Mouse (Mus musculus) midbrain, embryonic 16.5 days (tissue): ENCODE data around the gene S100a8. TPM values are rescaled to one million over a fixed set of nuclear protein-coding genes. Genes with fewer than 3 reads are reported as not detected.

ENCODE experiments used
- ATAC-seq: fragments of 200-750 bp; cut with Nextera tagmentation; 2 replicates; pipeline ENCODE4 v1.8.0; 2017; ENCODE audit warnings: moderate TSS enrichment
- H3K27ac ChIP-seq: fragments of 300-500 bp; sonication (generic); 2 replicates; pipeline ENCODE4 v1.5.1; 2014; ENCODE audit warnings: mild to moderate bottlenecking, low read length, mixed read lengths
- H3K27me3 ChIP-seq: fragments of 300-500 bp; sonication (generic); 2 replicates; pipeline ENCODE4 v1.6.1; 2014; ENCODE audit warnings: low read depth, low read length, mixed read lengths; ENCODE audit not compliant: control insufficient read depth, insufficient read depth
- H3K36me3 ChIP-seq: fragments of 300-500 bp; sonication (generic); 2 replicates; pipeline ENCODE4 v1.6.1; 2014; ENCODE audit warnings: mild to moderate bottlenecking, low read length, moderate library complexity, mixed read lengths; ENCODE audit not compliant: control insufficient read depth, insufficient read depth
- H3K4me1 ChIP-seq: fragments of 300-500 bp; sonication (generic); 2 replicates; pipeline ENCODE4 v1.6.1; 2014; ENCODE audit warnings: mild to moderate bottlenecking, low read length, mixed read lengths; ENCODE audit not compliant: control insufficient read depth, insufficient read depth
- H3K4me2 ChIP-seq: fragments of 300-500 bp; sonication (generic); 2 replicates; pipeline ENCODE4 v1.6.1; 2014; ENCODE audit warnings: mild to moderate bottlenecking, low read length, mixed read lengths
- H3K4me3 ChIP-seq: fragments of 300-500 bp; sonication (generic); 2 replicates; pipeline ENCODE4 v1.5.1; 2014; ENCODE audit warnings: low read depth, mild to moderate bottlenecking, low read length, moderate library complexity, mixed read lengths
- H3K9ac ChIP-seq: fragments of 300-500 bp; sonication (generic); 2 replicates; pipeline ENCODE4 v1.6.1; 2014; ENCODE audit warnings: low read depth, low read length, mixed read lengths
- H3K9me3 ChIP-seq: fragments of 300-500 bp; sonication (generic); replicated peaks from 2 replicates; pipeline ENCODE4 v1.6.1; 2014; ENCODE audit warnings: mild to moderate bottlenecking, low read length, mixed read lengths; ENCODE audit not compliant: control insufficient read depth, poor library complexity, severe bottlenecking
- WGBS: fragments of 180-500 bp; shearing (Covaris S2); extraction: QIAGEN DNeasy Blood & Tissue Kit; methylation state at CpG from one replicate; pipeline ENCODE4 v1.1.7; 2014; 5-methylcytosine and 5-hydroxymethylcytosine counted together
- polyA plus RNA-seq: library from polyadenylated mRNA; unstranded; fragments of >200 nt; fragmentation: Nextera tagmentation; extraction: Ambion mirVana; gene quantifications from 2 replicates; pipeline ENCODE4 v1.2.1, GENCODE M21; 2015

Gene S100a8
- polyA plus RNA-seq, 1 experiment from 2014 or later = 5.6 TPM

- 86% methylated on average over 1 of the region's 1 CpGs for WGBS
- H3K36me3 ChIP-seq = no peaks in the 10 kb centered on the region
- H3K9me3 ChIP-seq = no peaks in the 10 kb centered on the region
- no peak for ATAC-seq
- no peak overlapping the region for H3K9ac ChIP-seq
- no peak overlapping the region for H3K27ac ChIP-seq
- no peaks in the 10 kb centered on the region; the same call in 1 of the 2 replicates for H3K27me3 ChIP-seq
- no peaks in the 10 kb centered on the region for H3K4me1 ChIP-seq
- H3K4me2 ChIP-seq = no peak overlapping the region
- no peak overlapping the region for H3K4me3 ChIP-seq
Observed at GRCm38 (mm10) chr3:90638511-90639275, 30.1 kb upstream of the S100a8 start.

- H3K36me3 ChIP-seq = no peaks in the 10 kb centered on the region
- no peak overlapping the region for H3K9ac ChIP-seq
- no peak overlapping the region for H3K4me3 ChIP-seq
- no peaks in the 10 kb centered on the region for H3K9me3 ChIP-seq
- no peak overlapping the region for H3K27ac ChIP-seq
- H3K27me3 ChIP-seq = no peaks in the 10 kb centered on the region; the same call in 1 of the 2 replicates
- no peaks in the 10 kb centered on the region for H3K4me1 ChIP-seq
- ATAC-seq = no peak
- 55% methylated on average over 7 of the region's 7 CpGs for WGBS
- H3K4me2 ChIP-seq = no peak overlapping the region
Observed at GRCm38 (mm10) chr3:90639511-90640154, 29.1 kb upstream of the S100a8 start.

- Histone ChIP-seq H3K27ac (no peak overlapping the region), H3K9ac (no peak overlapping the region), H3K9me3 (no peaks in the 10 kb centered on the region), H3K36me3 (no peaks in the 10 kb centered on the region), H3K4me3 (no peak overlapping the region), H3K27me3 (no peaks in the 10 kb centered on the region; the same call in 1 of the 2 replicates), H3K4me2 (no peak overlapping the region), H3K4me1 (no peaks in the 10 kb centered on the region)
- ATAC-seq = no peak
- WGBS = 88% methylated on average over 7 of the region's 7 CpGs
Observed at GRCm38 (mm10) chr3:90640981-90641380, 27.8 kb upstream of the S100a8 start.

- Histone ChIP-seq H3K36me3 (no peaks in the 10 kb centered on the region), H3K9me3 (no peaks in the 10 kb centered on the region), H3K4me1 (no peaks in the 10 kb centered on the region), H3K4me2 (no peak overlapping the region), H3K27me3 (no peaks in the 10 kb centered on the region), H3K9ac (no peak overlapping the region), H3K4me3 (no peak overlapping the region), H3K27ac (no peak overlapping the region)
- no peak for ATAC-seq
- 53% methylated on average over 3 of the region's 3 CpGs for WGBS
Observed at GRCm38 (mm10) chr3:90644220-90644619, 24.6 kb upstream of the S100a8 start.

- Histone ChIP-seq H3K4me3 (no peak overlapping the region), H3K36me3 (no peaks in the 10 kb centered on the region), H3K27ac (no peak overlapping the region), H3K27me3 (no peaks in the 10 kb centered on the region), H3K4me2 (no peak overlapping the region), H3K4me1 (no peaks in the 10 kb centered on the region), H3K9me3 (no peaks in the 10 kb centered on the region), H3K9ac (no peak overlapping the region)
- 97% methylated on average over 1 of the region's 1 CpGs for WGBS
- no peak for ATAC-seq
Observed at GRCm38 (mm10) chr3:90647291-90647690, 21.5 kb upstream of the S100a8 start.

- Histone ChIP-seq H3K9ac (no peak overlapping the region), H3K4me1 (no peaks in the 10 kb centered on the region)
Observed at GRCm38 (mm10) chr3:90648981-90649380, 19.8 kb upstream of the S100a8 start.

GRCm38 (mm10) chr3:90649832-90650231 is 18.9 kb upstream of the S100a8 start:
- Histone ChIP-seq H3K27ac (no peak overlapping the region), H3K4me1 (no peaks in the 10 kb centered on the region), H3K4me3 (no peak overlapping the region), H3K9ac (no peak overlapping the region), H3K27me3 (no peaks in the 10 kb centered on the region), H3K4me2 (no peak overlapping the region), H3K9me3 (no peaks in the 10 kb centered on the region), H3K36me3 (no peaks in the 10 kb centered on the region)
- WGBS = 96% methylated on average over 2 of the region's 2 CpGs
- no peak for ATAC-seq

More at GRCm38 (mm10) chr3:90648981-90649380, 19.8 kb upstream of the S100a8 start:
- Histone ChIP-seq H3K9me3 (no peaks in the 10 kb centered on the region), H3K4me3 (no peak overlapping the region), H3K36me3 (no peaks in the 10 kb centered on the region), H3K27me3 (no peaks in the 10 kb centered on the region), H3K27ac (no peak overlapping the region), H3K4me2 (no peak overlapping the region)
- ATAC-seq = no peak

GRCm38 (mm10) chr3:90652878-90653508 is 15.8 kb upstream of the S100a8 start:
- Histone ChIP-seq H3K27ac (no peak overlapping the region), H3K27me3 (no peaks in the 10 kb centered on the region), H3K36me3 (no peaks in the 10 kb centered on the region), H3K9ac (no peak overlapping the region), H3K9me3 (no peaks in the 10 kb centered on the region), H3K4me1 (no peaks in the 10 kb centered on the region), H3K4me2 (no peak overlapping the region), H3K4me3 (no peak overlapping the region)
- peak; percentile 91 for ATAC-seq
- WGBS = 32% methylated on average over 5 of the region's 5 CpGs

GRCm38 (mm10) chr3:90653717-90654116 is 15.1 kb upstream of the S100a8 start, which contains the start of gene S100a7a:
Gene S100a7a (plus strand): TSS chr3:90654017.
- no peak for ATAC-seq
- H3K36me3 ChIP-seq = no peaks in the 10 kb centered on the region

More at GRCm38 (mm10) chr3:90653717-90654116, 15.1 kb upstream of the S100a8 start, which contains the start of gene S100a7a:
- no peaks in the 10 kb centered on the region for H3K9me3 ChIP-seq
- H3K9ac ChIP-seq = no peak within 1 kb of the TSS
- H3K4me3 ChIP-seq = no peak within 1 kb of the TSS
- no peaks in the 10 kb centered on the region for H3K27me3 ChIP-seq
- H3K4me2 ChIP-seq = no peak within 1 kb of the TSS
- no peak within 1 kb of the TSS for H3K27ac ChIP-seq
- no peaks in the 10 kb centered on the region for H3K4me1 ChIP-seq
